Mouse (Mus musculus): ENCODE measurements at regions not wholly inside any gene's neighbourhood (a gene's known extent, or its start where the extent isn't known, plus 50 kb on each side); places are given as distances from the start of the nearest gene placed in this dataset.

GRCm38 (mm10) chr13:60049703-60050102 lies 127.5 kb downstream of the Gas1 start:
- no peaks in the 10 kb centered on the region for H3K9me3 ChIP-seq (ENCODE audit: control insufficient read depth, low read length)
- H3K4me1 ChIP-seq (ENCODE audit: control insufficient read depth), result no peaks in the 10 kb centered on the region
- TF ChIP-seq GATA1 (IDR thresholded peaks at IDR 0.05; ENCODE audit: low read length) (no peak), TAL1 (IDR thresholded peaks at IDR 0.05; ENCODE audit: low read length) (no peak)

GRCm38 (mm10) chr13:60047791-60048730 lies 129.1 kb downstream of the Gas1 start:
- Histone ChIP-seq H3K4me1 (ENCODE audit: control insufficient read depth) (no peaks in the 10 kb centered on the region), H3K36me3 (ENCODE audit: control insufficient read depth) (no peaks in the 10 kb centered on the region), H3K27me3 (ENCODE audit: control insufficient read depth) (no peaks in the 10 kb centered on the region), H3K4me3 (replicated peaks) (no peak overlapping the region), H3K9me3 (ENCODE audit: control insufficient read depth, low read length) (no peaks in the 10 kb centered on the region)
- TF ChIP-seq TAL1 (IDR thresholded peaks at IDR 0.05; ENCODE audit: low read length) (no peak), GATA1 (IDR thresholded peaks at IDR 0.05; ENCODE audit: low read length) (no peak)

More at GRCm38 (mm10) chr13:60049703-60050102, 127.5 kb downstream of the Gas1 start:
- Histone ChIP-seq H3K4me3 (replicated peaks) (no peak overlapping the region), H3K27me3 (ENCODE audit: control insufficient read depth) (no peaks in the 10 kb centered on the region), H3K36me3 (ENCODE audit: control insufficient read depth) (no peaks in the 10 kb centered on the region)

- H3K4me1 ChIP-seq (ENCODE audit: control insufficient read depth), result no peaks in the 10 kb centered on the region
- no peaks in the 10 kb centered on the region for H3K9me3 ChIP-seq (ENCODE audit: control insufficient read depth, low read length)
- no peaks in the 10 kb centered on the region for H3K36me3 ChIP-seq (ENCODE audit: control insufficient read depth)
- no peaks in the 10 kb centered on the region for H3K27me3 ChIP-seq (ENCODE audit: control insufficient read depth)
- H3K4me3 ChIP-seq (replicated peaks), result no peak overlapping the region
- TF ChIP-seq TAL1 (IDR thresholded peaks at IDR 0.05; ENCODE audit: low read length) (no peak), GATA1 (IDR thresholded peaks at IDR 0.05; ENCODE audit: low read length) (no peak)
These were observed 131.4 kb downstream of the Gas1 start for GRCm38 (mm10) chr13:60045752-60046151.

GRCm38 (mm10) chr13:60044876-60045275 lies 132.3 kb downstream of the Gas1 start:
- H3K36me3 ChIP-seq (ENCODE audit: control insufficient read depth), result no peaks in the 10 kb centered on the region
- H3K4me1 ChIP-seq (ENCODE audit: control insufficient read depth), result no peaks in the 10 kb centered on the region
- TF ChIP-seq TAL1 (IDR thresholded peaks at IDR 0.05; ENCODE audit: low read length) (no peak), GATA1 (IDR thresholded peaks at IDR 0.05; ENCODE audit: low read length) (no peak)
- H3K9me3 ChIP-seq (ENCODE audit: control insufficient read depth, low read length), result no peaks in the 10 kb centered on the region
- H3K27me3 ChIP-seq (ENCODE audit: control insufficient read depth), result no peaks in the 10 kb centered on the region
- H3K4me3 ChIP-seq (replicated peaks), result no peak overlapping the region

- Histone ChIP-seq H3K36me3 (ENCODE audit: control insufficient read depth) (no peaks in the 10 kb centered on the region), H3K4me1 (ENCODE audit: control insufficient read depth) (no peaks in the 10 kb centered on the region), H3K27me3 (ENCODE audit: control insufficient read depth) (no peaks in the 10 kb centered on the region), H3K9me3 (ENCODE audit: control insufficient read depth, low read length) (no peaks in the 10 kb centered on the region; the same call in 1 of the 2 replicates), H3K4me3 (replicated peaks) (no peak overlapping the region)
- TF ChIP-seq GATA1 (IDR thresholded peaks at IDR 0.05; ENCODE audit: low read length) (no peak), TAL1 (IDR thresholded peaks at IDR 0.05; ENCODE audit: low read length) (no peak)
These were observed 134.7 kb downstream of the Gas1 start for GRCm38 (mm10) chr13:60042443-60042842.

- TF ChIP-seq GATA1 (IDR thresholded peaks at IDR 0.05; ENCODE audit: low read length), result no peak
- no peak for TF ChIP-seq TAL1 (IDR thresholded peaks at IDR 0.05; ENCODE audit: low read length)
- Histone ChIP-seq H3K9me3 (ENCODE audit: control insufficient read depth, low read length) (no peaks in the 10 kb centered on the region; the same call in 1 of the 2 replicates), H3K27me3 (ENCODE audit: control insufficient read depth) (no peaks in the 10 kb centered on the region), H3K4me3 (replicated peaks) (no peak overlapping the region), H3K36me3 (ENCODE audit: control insufficient read depth) (no peaks in the 10 kb centered on the region), H3K4me1 (ENCODE audit: control insufficient read depth) (no peaks in the 10 kb centered on the region)
These were observed 141.5 kb downstream of the Gas1 start for GRCm38 (mm10) chr13:60035536-60036130.

GRCm38 (mm10) chr13:60033116-60033515 lies 144.0 kb downstream of the Gas1 start:
- Histone ChIP-seq H3K36me3 (ENCODE audit: control insufficient read depth) (no peaks in the 10 kb centered on the region), H3K4me3 (replicated peaks) (no peak overlapping the region), H3K4me1 (ENCODE audit: control insufficient read depth) (no peaks in the 10 kb centered on the region), H3K9me3 (ENCODE audit: control insufficient read depth, low read length) (no peaks in the 10 kb centered on the region; the same call in 1 of the 2 replicates), H3K27me3 (ENCODE audit: control insufficient read depth) (no peaks in the 10 kb centered on the region)
- TF ChIP-seq GATA1 (IDR thresholded peaks at IDR 0.05; ENCODE audit: low read length) (no peak), TAL1 (IDR thresholded peaks at IDR 0.05; ENCODE audit: low read length) (no peak)

- no peak for TF ChIP-seq TAL1 (IDR thresholded peaks at IDR 0.05; ENCODE audit: low read length)
- TF ChIP-seq GATA1 (IDR thresholded peaks at IDR 0.05; ENCODE audit: low read length), result no peak
- no peaks in the 10 kb centered on the region for H3K36me3 ChIP-seq (ENCODE audit: control insufficient read depth)
- no peaks in the 10 kb centered on the region for H3K4me1 ChIP-seq (ENCODE audit: control insufficient read depth)
- no peak overlapping the region for H3K4me3 ChIP-seq (replicated peaks)
- no peaks in the 10 kb centered on the region for H3K27me3 ChIP-seq (ENCODE audit: control insufficient read depth)
- H3K9me3 ChIP-seq (ENCODE audit: control insufficient read depth, low read length), result no peaks in the 10 kb centered on the region
These were observed 144.6 kb downstream of the Gas1 start for GRCm38 (mm10) chr13:60032586-60032985.

- Histone ChIP-seq H3K9me3 (ENCODE audit: control insufficient read depth, low read length) (no peaks in the 10 kb centered on the region), H3K4me3 (replicated peaks) (no peak overlapping the region), H3K27me3 (ENCODE audit: control insufficient read depth) (no peaks in the 10 kb centered on the region), H3K36me3 (ENCODE audit: control insufficient read depth) (no peaks in the 10 kb centered on the region), H3K4me1 (ENCODE audit: control insufficient read depth) (no peaks in the 10 kb centered on the region)
- TF ChIP-seq GATA1 (IDR thresholded peaks at IDR 0.05; ENCODE audit: low read length) (no peak), TAL1 (IDR thresholded peaks at IDR 0.05; ENCODE audit: low read length) (no peak)
These were observed 147.6 kb downstream of the Gas1 start for GRCm38 (mm10) chr13:60029591-60029990.
